Comparison of ENCODE assay signal across 8 mouse cellular contexts in the genomic region with DNA sequence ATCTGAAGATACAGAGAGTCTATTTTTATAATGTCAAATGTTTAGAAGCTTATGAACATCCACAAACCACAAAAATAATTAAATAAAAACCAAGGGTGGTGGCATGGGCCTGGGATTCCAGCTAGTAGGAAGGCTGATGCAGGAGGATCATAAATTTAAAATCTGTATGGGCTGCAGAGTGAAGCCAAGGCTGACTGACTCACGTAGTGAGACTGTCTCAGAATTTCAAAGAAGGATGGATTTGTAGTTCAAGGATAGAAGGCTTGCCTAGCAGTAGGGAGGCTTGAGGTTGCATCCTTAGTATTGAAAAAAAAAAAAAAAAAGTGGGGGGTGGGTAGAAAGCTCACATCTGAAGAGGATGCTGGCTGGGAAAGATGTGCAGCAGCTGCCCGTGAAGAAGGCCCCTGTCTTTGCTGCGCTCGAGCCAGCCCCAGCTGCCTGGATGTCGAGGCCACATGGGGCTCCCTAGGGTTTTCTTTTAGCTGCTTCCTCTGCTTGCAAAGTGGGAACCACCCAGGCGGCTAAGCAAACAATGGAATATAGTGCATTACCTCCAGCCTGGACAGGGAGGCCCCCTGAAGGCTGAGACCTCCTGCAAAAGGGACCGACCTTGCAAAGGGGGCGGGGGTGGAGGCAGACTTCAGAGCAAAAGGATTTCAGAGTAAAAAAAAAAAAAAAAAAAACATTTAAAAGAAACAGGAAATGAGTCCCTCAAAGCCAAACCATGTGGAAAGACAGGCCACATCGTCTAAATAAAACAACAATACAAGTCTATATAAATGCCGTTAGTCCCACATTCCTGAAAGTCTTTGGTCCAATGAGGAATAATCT.
DNase-seq lines count a peak whose midpoint lies in the region; ATAC-seq and TF ChIP-seq lines count a peak whose summit lies in the region.

No protein-coding gene starts in this region.

- peaks cover 63% of the 10 kb centered on the region for H3K4me1 ChIP-seq in hindbrain, embryonic 10.5 days (replicated peaks)
- H3K4me1 ChIP-seq in hindbrain, embryonic 14.5 days (replicated peaks; ENCODE audit: control insufficient read depth, insufficient read depth, low read length): peaks cover 25% of the 10 kb centered on the region
- peaks cover 6% of the 10 kb centered on the region for H3K4me1 ChIP-seq in hindbrain, postnatal 0 days (ENCODE audit: insufficient read depth, low read length)

- under 1% methylated on average over 10 of the region's 10 CpGs for WGBS in hindbrain, embryonic 10.5 days
- 4% methylated on average over 10 of the region's 10 CpGs for WGBS in hindbrain, embryonic 14.5 days
- WGBS in hindbrain, postnatal 0 days: 16% methylated on average over 10 of the region's 10 CpGs

- DNase-seq in hindbrain, embryonic 10.5 days (ENCODE audit: low spot score): peak; percentile 79
- DNase-seq in hindbrain, embryonic 14.5 days (ENCODE audit: low spot score): no peak
- peak; percentile 95 for DNase-seq in R1 (ENCODE audit: low read depth, low spot score)
- DNase-seq in gastrocnemius, adult 18-20 months (ENCODE audit: low spot score): peak; percentile 67
- peak; percentile 61 for DNase-seq in hindbrain, postnatal 0 days (ENCODE audit: low spot score)
- peak; percentile 70 for DNase-seq in lung, postnatal 10 days
- DNase-seq in splenic B cell, adult 2 months (ENCODE audit: low read depth, low spot score): peak; percentile 31
- no peak for DNase-seq in left cerebral cortex, adult 8-10 months (ENCODE audit: low spot score in 2 of 2)

- no peak overlapping the region for H3K4me3 ChIP-seq in hindbrain, embryonic 10.5 days
- H3K4me3 ChIP-seq in hindbrain, embryonic 14.5 days (replicated peaks; ENCODE audit: low read length): no peak overlapping the region
- no peak overlapping the region for H3K4me3 ChIP-seq in hindbrain, postnatal 0 days (ENCODE audit: low read length)

- TF ChIP-seq CTCF in hindbrain, postnatal 0 days (IDR thresholded peaks at IDR 0.05; ENCODE audit: low read depth): no peak

- H3K9ac ChIP-seq in hindbrain, embryonic 14.5 days: no peak overlapping the region
- no peak overlapping the region for H3K9ac ChIP-seq in hindbrain, postnatal 0 days (replicated peaks; ENCODE audit: low read length)

- peak overlapping the region; percentile 83 for H3K27ac ChIP-seq in hindbrain, embryonic 10.5 days
- no peak overlapping the region for H3K27ac ChIP-seq in hindbrain, embryonic 14.5 days
- H3K27ac ChIP-seq in hindbrain, postnatal 0 days: peak overlapping the region; percentile 26; the same call in 1 of the 2 replicates

- no peaks in the 10 kb centered on the region for H3K27me3 ChIP-seq in hindbrain, embryonic 10.5 days (ENCODE audit: insufficient read depth, poor library complexity, severe bottlenecking)
- H3K27me3 ChIP-seq in hindbrain, embryonic 14.5 days (ENCODE audit: control insufficient read depth, insufficient read depth, low read length): no peaks in the 10 kb centered on the region
- no peaks in the 10 kb centered on the region for H3K27me3 ChIP-seq in hindbrain, postnatal 0 days (ENCODE audit: insufficient read depth, low read length)
- H3K27me3 ChIP-seq in splenic B cell, adult 2 months (ENCODE audit: control insufficient read depth, insufficient read depth, low read length, poor library complexity, severe bottlenecking): no peaks in the 10 kb centered on the region

- H3K9me3 ChIP-seq in hindbrain, embryonic 10.5 days: no peaks in the 10 kb centered on the region
- H3K9me3 ChIP-seq in hindbrain, embryonic 14.5 days (ENCODE audit: control insufficient read depth, low read length): no peaks in the 10 kb centered on the region
- no peaks in the 10 kb centered on the region for H3K9me3 ChIP-seq in hindbrain, postnatal 0 days (ENCODE audit: low read length)

- ATAC-seq in hindbrain, embryonic 14.5 days (ENCODE audit: low FRiP score): no peak
- no peak for ATAC-seq in hindbrain, postnatal 0 days

- no peaks in the 10 kb centered on the region for H3K36me3 ChIP-seq in hindbrain, embryonic 10.5 days
- no peaks in the 10 kb centered on the region for H3K36me3 ChIP-seq in hindbrain, embryonic 14.5 days (replicated peaks; ENCODE audit: control insufficient read depth, insufficient read depth)
- no peaks in the 10 kb centered on the region for H3K36me3 ChIP-seq in hindbrain, postnatal 0 days (ENCODE audit: insufficient read depth, low read length)
- no peaks in the 10 kb centered on the region for H3K36me3 ChIP-seq in splenic B cell, adult 2 months (ENCODE audit: control insufficient read depth, insufficient read depth, low read length, poor library complexity, severe bottlenecking)

- no peak overlapping the region for H3K4me2 ChIP-seq in hindbrain, embryonic 14.5 days (replicated peaks)
- H3K4me2 ChIP-seq in hindbrain, postnatal 0 days (ENCODE audit: low read depth, low read length): no peak overlapping the region

Comparison
In these comparisons a context has a peak if more than half of its experiments do, and no peak if none do; other contexts are left out.
1. DNase-seq: peak in hindbrain, embryonic 10.5 days (single experiment), R1 (single experiment), gastrocnemius, adult 18-20 months (single experiment), hindbrain, postnatal 0 days (single experiment), lung, postnatal 10 days (single experiment) and splenic B cell, adult 2 months (single experiment); none in hindbrain, embryonic 14.5 days (single experiment) and left cerebral cortex, adult 8-10 months (0 of 2).